In genomic region chr10:122987671-122988128, GRCm38 (mm10) we compare ENCODE assay signal across 8 mouse cellular contexts.
DNase-seq lines count a peak whose midpoint lies in the region; ATAC-seq and TF ChIP-seq lines count a peak whose summit lies in the region.

No protein-coding gene starts in this region.

- intact Hi-C loops in left cerebral cortex, postnatal 14 days (cut with DNase I) = loop anchor here (1.0 to 10.0 kb wide), 5 partner anchors 55 to 435 kb away; no protein-coding TSS in a partner anchor

- H3K9me3 ChIP-seq in forebrain, embryonic 14.5 days (replicated peaks; ENCODE audit: control insufficient read depth, low read length) = no peaks in the 10 kb centered on the region
- no peaks in the 10 kb centered on the region for H3K9me3 ChIP-seq in hindbrain, embryonic 13.5 days

- peak; percentile 39 for DNase-seq in gastrocnemius, adult 18-20 months (ENCODE audit: low spot score)
- no peak for DNase-seq in gastrocnemius, postnatal 10 days
- peak; percentile 39 for DNase-seq in c-Kit-positive CD71-negative TER-119-negative erythroid progenitor cells, embryonic 14.5 days (ENCODE audit: low read depth)
- peak; percentile 76 for DNase-seq in forebrain, embryonic 14.5 days (ENCODE audit: low spot score)
- peak; percentile 62 to 72 for DNase-seq in left cerebral cortex, postnatal 14 days (ENCODE audit: low spot score in 2 of 2)
- DNase-seq in spleen, adult 2 months (ENCODE audit: low read depth in 1 of 2, low spot score in 2 of 2) = peak; percentile 28 to 41

- no peak; the same call in 1 of the 2 replicates for TF ChIP-seq POLR2A in spleen, adult 2 months (IDR thresholded peaks at IDR 0.05; ENCODE audit: low read depth, low read length)

- no peak for ATAC-seq in forebrain, embryonic 14.5 days
- ATAC-seq in hindbrain, embryonic 13.5 days (ENCODE audit: low FRiP score) = no peak
- peak; percentile 60 for ATAC-seq in megakaryocyte progenitor cell, adult 5-6 weeks (replicated peaks; ENCODE audit: poor library complexity)

- WGBS in forebrain, embryonic 14.5 days = 26% methylated on average over 9 of the region's 9 CpGs
- WGBS in hindbrain, embryonic 13.5 days = 30% methylated on average over 9 of the region's 9 CpGs
- 11% methylated on average over 9 of the region's 9 CpGs for WGBS in spleen, adult 2 months

- H3K4me1 ChIP-seq in forebrain, embryonic 14.5 days (ENCODE audit: control insufficient read depth, insufficient read depth, low read length) = peaks cover 24% of the 10 kb centered on the region
- peaks cover 31% of the 10 kb centered on the region for H3K4me1 ChIP-seq in hindbrain, embryonic 13.5 days (replicated peaks)
- H3K4me1 ChIP-seq in spleen, adult 2 months (ENCODE audit: control insufficient read depth, insufficient read depth, insufficient read length) = peaks cover 9% of the 10 kb centered on the region

- H3K4me2 ChIP-seq in forebrain, embryonic 14.5 days (ENCODE audit: low read length) = no peak overlapping the region
- H3K4me2 ChIP-seq in hindbrain, embryonic 13.5 days = peak overlapping the region; percentile 30

- peaks cover 9% of the 10 kb centered on the region; the same call in 1 of the 2 replicates for H3K36me3 ChIP-seq in forebrain, embryonic 14.5 days (ENCODE audit: control insufficient read depth, insufficient read depth, low read length)
- H3K36me3 ChIP-seq in hindbrain, embryonic 13.5 days = peaks cover 14% of the 10 kb centered on the region
- no peaks in the 10 kb centered on the region for H3K36me3 ChIP-seq in spleen, adult 2 months (ENCODE audit: control insufficient read depth, insufficient read depth, low read length)

- no peak overlapping the region for H3K9ac ChIP-seq in forebrain, embryonic 14.5 days (ENCODE audit: low read length)
- 0 out of 2 replicates have a peak overlapping the region, but pooled peaks have one; percentile 20 for H3K9ac ChIP-seq in hindbrain, embryonic 13.5 days

- H3K27ac ChIP-seq in forebrain, embryonic 14.5 days (ENCODE audit: low read depth, low read length) = peak overlapping the region; percentile 35; the same call in 1 of the 2 replicates
- H3K27ac ChIP-seq in hindbrain, embryonic 13.5 days = peak overlapping the region; percentile 58
- H3K27ac ChIP-seq in spleen, adult 2 months (ENCODE audit: insufficient read depth, low read length) = no peak overlapping the region

- H3K4me3 ChIP-seq in forebrain, embryonic 14.5 days (ENCODE audit: low read depth, low read length) = no peak overlapping the region
- no peak overlapping the region for H3K4me3 ChIP-seq in hindbrain, embryonic 13.5 days
- no peak overlapping the region for H3K4me3 ChIP-seq in spleen, adult 2 months (ENCODE audit: extremely low read depth, insufficient read depth, insufficient read length)

- no peaks in the 10 kb centered on the region for H3K27me3 ChIP-seq in forebrain, embryonic 14.5 days (replicated peaks; ENCODE audit: control insufficient read depth, insufficient read depth, low read length)
- H3K27me3 ChIP-seq in hindbrain, embryonic 13.5 days = no peaks in the 10 kb centered on the region
- no peaks in the 10 kb centered on the region for H3K27me3 ChIP-seq in spleen, adult 2 months (ENCODE audit: control insufficient read depth, insufficient read depth, low read length)

- TF ChIP-seq CTCF in spleen, adult 2 months (IDR thresholded peaks at IDR 0.05; ENCODE audit: extremely low read depth, insufficient read depth, insufficient read length, insufficient replicate concordance) = peak; percentile 3; the same call in 1 of the 2 replicates
